Mouse (Mus musculus) heart, embryonic 13.5 days (tissue): Measurements from ENCODE around the gene Trem3. TPM values are rescaled to one million over a fixed set of nuclear protein-coding genes. Genes with fewer than 3 reads are reported as not detected.

ENCODE experiments used
- ATAC-seq: fragments of 200-750 bp; cut with Nextera tagmentation; 2 replicates; pipeline ENCODE4 v1.8.0; 2017; ENCODE audit warnings: moderate TSS enrichment; ENCODE audit not compliant: insufficient number of reproducible peaks, low FRiP score, low TSS enrichment; ENCODE audit errors: extremely low read depth
- H3K27ac ChIP-seq: fragments of 300-500 bp; sonication (generic); replicated peaks from 2 replicates; pipeline ENCODE4 v1.5.1; 2015; ENCODE audit warnings: moderate library complexity, mild to moderate bottlenecking, inconsistent platforms
- H3K27me3 ChIP-seq: fragments of 300-500 bp; sonication (generic); replicated peaks from 2 replicates; pipeline ENCODE4 v1.6.1; 2015; ENCODE audit warnings: mild to moderate bottlenecking, inconsistent platforms
- H3K36me3 ChIP-seq: fragments of 300-500 bp; sonication (generic); 2 replicates; pipeline ENCODE4 v1.6.1; 2015; ENCODE audit warnings: mild to moderate bottlenecking, inconsistent platforms
- H3K4me1 ChIP-seq: fragments of 300-500 bp; sonication (generic); 2 replicates; pipeline ENCODE4 v1.6.1; 2015; ENCODE audit warnings: inconsistent platforms
- H3K4me2 ChIP-seq: fragments of 300-500 bp; sonication (generic); 2 replicates; pipeline ENCODE4 v1.6.1; 2015; ENCODE audit warnings: inconsistent platforms, mild to moderate bottlenecking, moderate library complexity
- H3K4me3 ChIP-seq: fragments of 300-500 bp; sonication (generic); 2 replicates; pipeline ENCODE4 v1.5.1; 2015; ENCODE audit warnings: moderate library complexity, mild to moderate bottlenecking, inconsistent platforms
- H3K9ac ChIP-seq: fragments of 300-500 bp; sonication (generic); 2 replicates; pipeline ENCODE4 v1.6.1; 2015; ENCODE audit warnings: inconsistent platforms, mild to moderate bottlenecking, moderate library complexity
- H3K9me3 ChIP-seq: fragments of 300-500 bp; sonication (generic); 2 replicates; pipeline ENCODE4 v1.6.1; 2016; ENCODE audit warnings: inconsistent platforms
- WGBS: fragments of 180-500 bp; shearing (Covaris S2); methylation state at CpG from one replicate; pipeline ENCODE4 v1.1.7; 2015; ENCODE audit warnings: mixed read lengths; 5-methylcytosine and 5-hydroxymethylcytosine counted together
- polyA plus RNA-seq: library from polyadenylated mRNA; unstranded; fragments of >200 nt; fragmentation: Nextera tagmentation; extraction: Ambion mirVana; gene quantifications from 2 replicates; pipeline ENCODE4 v1.2.1, GENCODE M21; 2015

Gene Trem3
- polyA plus RNA-seq, 1 experiment from 2014 or later = not detected

DNA sequence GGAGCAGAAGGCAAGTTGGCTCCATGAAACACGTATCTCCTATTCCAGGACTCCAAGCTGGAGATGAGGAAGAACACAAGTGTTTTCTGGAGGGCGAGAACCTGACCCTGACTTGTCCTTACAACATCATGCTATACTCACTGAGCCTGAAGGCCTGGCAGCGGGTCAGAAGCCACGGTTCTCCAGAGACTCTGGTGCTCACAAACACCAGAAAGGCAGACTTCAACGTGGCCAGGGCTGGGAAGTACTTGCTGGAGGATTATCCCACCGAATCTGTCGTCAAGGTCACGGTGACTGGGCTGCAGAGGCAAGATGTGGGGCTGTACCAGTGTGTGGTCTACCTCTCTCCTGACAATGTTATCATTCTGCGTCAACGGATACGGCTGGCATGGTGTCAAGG, 1.9 kb downstream of the Trem3 start:
- Histone ChIP-seq H3K36me3 (no peaks in the 10 kb centered on the region), H3K9ac (no peak overlapping the region), H3K27ac (no peak overlapping the region), H3K4me2 (no peak overlapping the region), H3K4me1 (no peaks in the 10 kb centered on the region), H3K27me3 (no peaks in the 10 kb centered on the region), H3K4me3 (no peak overlapping the region), H3K9me3 (no peaks in the 10 kb centered on the region)
- ATAC-seq = no peak
- WGBS = 72% methylated on average over 11 of the region's 11 CpGs

DNA sequence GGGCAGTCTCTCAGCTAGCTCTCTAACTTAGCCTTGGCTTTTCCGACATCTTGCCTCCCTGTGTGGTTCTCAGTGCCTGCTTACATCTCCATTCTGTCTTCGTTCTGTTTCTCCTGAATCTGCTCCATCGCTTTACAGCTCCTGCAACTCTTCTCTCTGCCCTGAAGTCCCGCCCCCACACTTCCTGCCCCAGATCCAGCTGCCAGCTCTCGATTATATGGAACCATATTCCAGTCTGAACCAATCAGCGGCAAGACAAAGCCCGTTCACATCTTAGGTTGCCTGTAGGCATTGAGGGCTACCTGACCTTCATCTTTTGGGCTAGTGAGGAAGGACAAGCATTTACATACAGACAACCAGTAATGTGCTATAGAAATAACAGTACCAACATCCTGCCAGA, 3.1 kb downstream of the Trem3 start:
- H3K27me3 ChIP-seq = no peaks in the 10 kb centered on the region
- no peak overlapping the region for H3K27ac ChIP-seq
- H3K36me3 ChIP-seq = no peaks in the 10 kb centered on the region
- no peak overlapping the region for H3K4me2 ChIP-seq
- H3K4me3 ChIP-seq = no peak overlapping the region
- no peak overlapping the region for H3K9ac ChIP-seq
- no peaks in the 10 kb centered on the region for H3K9me3 ChIP-seq
- 88% methylated on average over 7 of the region's 7 CpGs for WGBS
- ATAC-seq = no peak
- H3K4me1 ChIP-seq = no peaks in the 10 kb centered on the region

DNA sequence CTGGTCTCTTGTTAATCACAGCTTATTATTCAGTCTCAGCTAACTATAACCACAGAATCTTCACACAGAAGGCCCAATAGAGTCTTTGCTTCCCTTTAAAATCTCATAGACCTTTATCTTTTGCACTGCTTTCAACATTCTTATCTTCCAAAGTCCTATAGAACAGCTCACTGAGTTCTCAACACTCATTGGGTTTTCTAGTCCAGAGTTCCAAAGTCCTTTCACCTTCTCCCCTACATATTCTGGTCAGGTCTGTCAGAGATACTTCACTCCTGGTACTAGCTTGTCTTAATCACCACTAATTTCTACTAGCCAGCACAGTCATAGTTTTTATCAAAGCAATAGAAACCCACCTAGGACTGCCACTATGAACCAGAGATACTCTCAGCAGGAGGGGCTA, 9.0 kb downstream of the Trem3 start:
- Histone ChIP-seq H3K4me2 (no peak overlapping the region), H3K9me3 (peaks cover 9% of the 10 kb centered on the region; the same call in 1 of the 2 replicates), H3K27ac (no peak overlapping the region), H3K27me3 (no peaks in the 10 kb centered on the region), H3K4me1 (no peaks in the 10 kb centered on the region), H3K9ac (no peak overlapping the region), H3K4me3 (no peak overlapping the region), H3K36me3 (no peaks in the 10 kb centered on the region)
- no peak for ATAC-seq

DNA sequence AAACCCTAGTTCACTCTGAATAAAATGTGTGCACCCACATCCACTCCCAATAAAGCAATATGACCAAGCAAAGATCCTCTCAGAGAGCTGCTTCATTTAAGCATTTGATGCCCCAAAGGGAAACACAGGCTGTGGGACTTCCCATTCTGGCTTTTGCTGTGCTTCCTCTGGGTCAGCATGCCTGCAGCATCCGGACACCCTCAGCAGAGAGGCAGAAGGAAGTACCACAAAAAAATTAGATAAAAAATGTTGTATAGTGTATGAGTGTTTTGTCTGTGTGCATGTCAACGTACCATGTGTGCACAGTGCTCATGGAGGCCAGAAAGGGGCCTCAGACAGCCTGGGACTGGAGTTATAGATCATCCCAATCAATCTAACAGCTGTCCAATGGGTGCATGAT, 14.3 kb downstream of the Trem3 start:
- Histone ChIP-seq H3K27me3 (no peaks in the 10 kb centered on the region), H3K9me3 (peaks cover 9% of the 10 kb centered on the region; the same call in 1 of the 2 replicates), H3K4me3 (no peak overlapping the region), H3K27ac (no peak overlapping the region), H3K4me1 (no peaks in the 10 kb centered on the region), H3K36me3 (no peaks in the 10 kb centered on the region), H3K4me2 (no peak overlapping the region), H3K9ac (no peak overlapping the region)
- ATAC-seq = no peak
- 80% methylated on average over 2 of the region's 2 CpGs for WGBS

DNA sequence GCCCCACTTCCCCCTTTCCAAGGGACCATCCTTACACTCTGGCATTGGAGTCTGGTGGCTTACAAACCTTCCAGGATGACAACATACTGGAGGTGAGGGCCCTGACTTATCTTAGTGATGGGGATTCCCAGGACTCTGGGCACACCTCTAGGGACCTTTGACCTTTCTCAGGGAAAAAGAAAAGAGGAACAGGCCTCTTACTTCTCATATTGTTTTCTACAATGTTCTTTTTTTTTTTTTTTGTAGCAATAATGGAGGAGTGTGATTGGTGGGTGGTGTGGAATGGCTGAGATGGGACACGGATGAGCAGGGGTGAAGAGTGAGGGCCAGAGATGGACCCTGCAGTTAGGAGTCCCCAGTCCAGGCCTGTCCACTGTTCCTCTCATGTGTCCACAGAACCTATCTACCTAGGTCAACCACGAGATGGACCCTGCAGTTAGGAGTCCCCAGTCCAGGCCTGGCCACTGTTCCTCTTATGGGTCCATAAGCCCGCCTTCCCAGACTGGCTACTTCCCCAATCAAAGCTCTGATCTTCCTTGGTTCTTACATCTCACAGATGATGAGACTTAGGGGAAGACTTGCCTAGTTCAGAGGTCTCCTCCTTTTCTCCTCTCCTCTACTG, 16.3 kb downstream of the Trem3 start, which contains the start of gene Treml4:
Gene Treml4, plus strand, starts transcription at position 555 of the 622 bp plus-strand sequence.
- H3K27ac ChIP-seq = no peak within 1 kb of the TSS
- H3K4me3 ChIP-seq = no peak within 1 kb of the TSS
- H3K9ac ChIP-seq = no peak within 1 kb of the TSS
- ATAC-seq = no peak
- H3K4me2 ChIP-seq = peak within 1 kb of the TSS; percentile 13; the same call in 1 of the 2 replicates
- no peaks in the 10 kb centered on the region for H3K36me3 ChIP-seq
- WGBS = 88% methylated on average over 3 of the region's 3 CpGs
- no peaks in the 10 kb centered on the region for H3K4me1 ChIP-seq
- H3K27me3 ChIP-seq = no peaks in the 10 kb centered on the region
- H3K9me3 ChIP-seq = peaks cover 9% of the 10 kb centered on the region; the same call in 1 of the 2 replicates

DNA sequence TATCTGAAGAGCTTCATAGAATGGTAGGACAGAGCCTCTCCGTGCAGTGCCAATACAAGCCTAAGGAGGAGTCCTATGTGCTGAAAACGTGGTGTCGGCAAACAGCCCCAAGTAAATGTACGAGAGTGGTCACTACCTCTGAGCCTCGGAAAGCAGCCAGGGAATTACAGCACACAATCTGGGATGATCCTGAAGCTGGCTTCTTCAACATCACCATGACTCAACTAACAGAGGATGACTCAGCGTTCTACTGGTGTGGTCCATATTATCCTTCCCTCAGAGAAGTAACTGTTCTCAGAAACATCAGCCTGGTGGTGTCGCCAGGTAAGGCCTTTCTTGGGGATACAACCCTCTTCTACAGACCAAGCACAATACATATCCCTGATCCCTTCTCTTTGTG, 17.1 kb downstream of the Trem3 start:
- ATAC-seq = peak; percentile 55
- H3K27me3 ChIP-seq = no peaks in the 10 kb centered on the region
- no peak overlapping the region for H3K27ac ChIP-seq
- H3K4me1 ChIP-seq = no peaks in the 10 kb centered on the region
- H3K9me3 ChIP-seq = 0 out of 2 replicates have a peak, but pooled peaks cover under 1% of the 10 kb centered on the region
- no peaks in the 10 kb centered on the region for H3K36me3 ChIP-seq
- peak overlapping the region; percentile 13; the same call in 1 of the 2 replicates for H3K4me2 ChIP-seq
- H3K9ac ChIP-seq = no peak overlapping the region
- no peak overlapping the region for H3K4me3 ChIP-seq
- WGBS = 79% methylated on average over 7 of the region's 7 CpGs

DNA sequence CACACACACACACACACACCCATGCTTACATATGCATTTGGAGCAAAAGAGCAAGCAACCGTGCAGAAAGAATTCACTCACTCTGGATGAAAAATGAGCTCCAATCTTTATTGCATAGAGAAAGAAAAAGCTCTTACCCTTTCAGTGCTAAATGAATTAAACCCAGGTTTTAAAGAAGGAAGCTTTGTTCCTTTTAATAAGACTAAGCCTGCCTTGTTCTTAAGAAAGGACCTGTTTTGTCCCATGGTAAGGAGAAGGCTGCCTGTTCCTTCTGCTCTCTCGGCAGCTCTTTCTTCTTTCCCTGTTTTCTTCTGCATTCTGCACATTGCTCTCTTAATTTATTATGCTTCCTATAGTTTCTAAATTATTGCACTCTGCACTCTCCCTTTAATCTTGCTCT, 18.6 kb downstream of the Trem3 start:
- 56% methylated on average over 2 of the region's 2 CpGs for WGBS
- H3K4me1 ChIP-seq = no peaks in the 10 kb centered on the region
- H3K9ac ChIP-seq = no peak overlapping the region
- H3K27me3 ChIP-seq = no peaks in the 10 kb centered on the region
- H3K4me2 ChIP-seq = no peak overlapping the region
- no peak overlapping the region for H3K4me3 ChIP-seq
- H3K36me3 ChIP-seq = no peaks in the 10 kb centered on the region
- H3K9me3 ChIP-seq = no peaks in the 10 kb centered on the region
- no peak overlapping the region for H3K27ac ChIP-seq
- no peak for ATAC-seq

DNA sequence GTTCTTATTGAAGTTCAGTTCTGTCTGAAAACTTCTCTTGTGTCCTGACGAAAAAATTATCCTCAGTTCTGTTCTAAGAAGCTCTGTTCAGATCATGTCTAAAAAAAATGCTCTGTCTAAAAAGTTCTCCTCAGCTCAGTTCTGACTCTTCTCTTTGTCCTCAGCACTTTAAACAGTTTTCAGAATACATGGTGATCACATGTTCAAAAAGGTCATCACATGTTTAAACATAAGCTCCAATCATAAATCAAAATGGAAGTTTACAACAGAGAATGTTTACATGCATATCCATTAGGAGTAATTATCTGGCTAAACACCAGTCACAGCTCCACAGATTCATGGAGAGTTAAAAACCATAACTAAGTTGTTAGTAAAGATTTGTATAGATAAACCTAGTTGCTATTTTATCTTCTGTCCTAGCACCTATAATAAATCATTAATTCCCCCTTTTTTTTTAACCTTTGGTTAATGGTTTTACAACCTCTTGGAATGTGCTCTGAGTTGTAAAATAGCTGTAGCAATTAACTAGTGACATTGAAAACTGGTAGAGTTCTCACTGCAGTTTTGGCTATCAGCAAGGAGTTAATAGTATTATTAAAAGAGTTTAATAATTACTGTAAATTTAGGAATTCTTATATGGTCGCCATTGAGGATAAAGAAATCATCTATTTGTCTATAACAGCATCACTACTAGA, 19.2 kb downstream of the Trem3 start:
- Histone ChIP-seq H3K27me3 (no peaks in the 10 kb centered on the region), H3K9me3 (no peaks in the 10 kb centered on the region), H3K4me1 (no peaks in the 10 kb centered on the region), H3K4me2 (no peak overlapping the region), H3K36me3 (no peaks in the 10 kb centered on the region), H3K9ac (no peak overlapping the region), H3K4me3 (no peak overlapping the region), H3K27ac (no peak overlapping the region)
- WGBS = 35% methylated on average over 2 of the region's 2 CpGs
- ATAC-seq = no peak

DNA sequence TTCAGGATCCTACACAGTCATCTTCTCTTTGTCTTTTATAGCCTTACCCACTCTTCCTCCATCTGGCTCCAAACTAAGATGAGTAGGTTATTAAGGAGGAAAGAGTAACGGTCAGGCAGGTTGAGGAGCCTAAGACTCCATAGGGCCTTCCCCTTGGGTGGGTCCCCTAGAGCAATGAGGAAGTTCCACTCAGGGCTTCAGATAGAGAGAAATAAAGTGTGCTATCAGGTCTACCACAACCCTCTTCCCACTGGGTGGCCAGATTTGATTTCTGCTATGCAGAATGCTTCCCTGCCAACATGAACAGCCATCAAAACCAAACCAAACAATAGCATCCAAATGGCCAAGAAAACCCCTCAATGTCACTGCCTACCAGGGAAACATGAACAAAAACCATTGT, 20.0 kb downstream of the Trem3 start:
- H3K27ac ChIP-seq = no peak overlapping the region
- 86% methylated on average over 1 of the region's 1 CpGs for WGBS
- H3K9ac ChIP-seq = no peak overlapping the region
- no peaks in the 10 kb centered on the region for H3K4me1 ChIP-seq
- H3K27me3 ChIP-seq = no peaks in the 10 kb centered on the region
- no peaks in the 10 kb centered on the region for H3K36me3 ChIP-seq
- H3K9me3 ChIP-seq = no peaks in the 10 kb centered on the region
- ATAC-seq = no peak
- no peak overlapping the region for H3K4me3 ChIP-seq
- H3K4me2 ChIP-seq = no peak overlapping the region

DNA sequence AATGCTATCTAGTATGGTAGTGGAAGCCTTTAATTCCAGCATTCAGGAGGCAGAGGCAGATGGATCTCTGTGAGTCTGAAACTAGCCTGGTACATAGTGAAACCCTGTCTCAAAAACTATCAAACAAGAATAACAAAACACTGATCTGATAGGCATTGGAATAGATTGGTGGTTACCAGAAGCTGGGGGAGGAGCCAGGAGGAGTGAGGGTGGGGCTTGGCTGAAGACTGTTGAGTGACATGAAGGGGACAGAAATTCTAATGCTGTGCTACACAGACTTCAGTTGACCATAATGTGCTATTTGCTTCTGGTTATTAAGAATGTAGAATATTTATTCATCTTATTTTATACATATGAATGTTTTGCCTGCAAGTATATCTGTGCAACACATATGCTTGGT, 20.7 kb downstream of the Trem3 start:
- H3K9me3 ChIP-seq = no peaks in the 10 kb centered on the region
- H3K27me3 ChIP-seq = no peaks in the 10 kb centered on the region
- no peak overlapping the region for H3K4me3 ChIP-seq
- no peak overlapping the region for H3K9ac ChIP-seq
- ATAC-seq = no peak
- H3K4me2 ChIP-seq = no peak overlapping the region
- H3K4me1 ChIP-seq = no peaks in the 10 kb centered on the region
- no peak overlapping the region for H3K27ac ChIP-seq
- H3K36me3 ChIP-seq = no peaks in the 10 kb centered on the region

DNA sequence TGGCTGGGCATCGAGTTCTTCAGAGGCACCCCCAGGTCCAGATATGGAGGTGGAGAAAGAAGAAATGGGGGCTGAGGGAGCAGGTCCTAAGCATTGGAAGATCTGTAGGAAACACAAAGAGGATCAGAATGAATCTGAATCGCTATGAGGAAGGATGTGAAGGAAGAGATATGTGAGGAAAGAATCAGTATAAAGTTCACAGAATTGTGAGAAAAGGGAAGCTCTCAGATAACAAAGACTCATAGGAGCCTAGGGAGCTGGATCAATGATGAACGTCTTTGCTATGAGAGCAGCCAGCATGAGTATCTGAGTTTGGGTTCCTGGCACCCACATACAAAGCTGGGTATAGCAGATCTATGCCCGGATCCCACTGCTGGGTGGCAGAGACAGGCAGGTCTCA, 22.3 kb downstream of the Trem3 start:
- H3K4me3 ChIP-seq = no peak overlapping the region
- ATAC-seq = no peak
- H3K9ac ChIP-seq = no peak overlapping the region
- WGBS = 68% methylated on average over 4 of the region's 4 CpGs
- no peaks in the 10 kb centered on the region for H3K27me3 ChIP-seq
- H3K9me3 ChIP-seq = no peaks in the 10 kb centered on the region
- peak overlapping the region; percentile 48 for H3K4me2 ChIP-seq
- H3K36me3 ChIP-seq = no peaks in the 10 kb centered on the region
- H3K27ac ChIP-seq = no peak overlapping the region
- no peaks in the 10 kb centered on the region for H3K4me1 ChIP-seq

DNA sequence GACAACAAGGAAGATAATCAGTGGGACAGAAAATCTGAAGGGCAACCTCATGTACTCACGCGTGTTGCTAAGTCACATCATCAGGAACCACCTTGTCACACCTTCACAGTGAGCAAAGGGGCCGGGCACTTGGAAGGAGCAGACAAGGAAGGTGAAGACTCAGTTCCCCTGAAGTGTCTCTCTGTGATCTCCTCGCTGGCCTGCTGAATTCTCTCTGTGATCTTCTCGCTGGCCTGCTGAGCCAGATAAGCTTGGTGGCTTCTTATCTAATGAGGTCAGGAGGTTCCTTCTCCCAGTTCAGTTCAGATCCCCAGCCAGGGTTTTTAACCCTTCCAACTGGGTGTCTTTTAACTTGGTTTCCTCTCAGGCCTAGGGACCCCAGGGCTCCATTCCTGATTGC, 24.6 kb downstream of the Trem3 start:
- no peaks in the 10 kb centered on the region for H3K9me3 ChIP-seq
- no peaks in the 10 kb centered on the region for H3K4me1 ChIP-seq
- no peak overlapping the region for H3K9ac ChIP-seq
- peak; percentile 75 for ATAC-seq
- H3K4me2 ChIP-seq = peak overlapping the region; percentile 48
- peak overlapping the region; percentile 63 for H3K27ac ChIP-seq
- peak overlapping the region; percentile 20; the same call in 1 of the 2 replicates for H3K4me3 ChIP-seq
- H3K27me3 ChIP-seq = no peaks in the 10 kb centered on the region
- no peaks in the 10 kb centered on the region for H3K36me3 ChIP-seq
- 32% methylated on average over 5 of the region's 5 CpGs for WGBS
